Mouse (Mus musculus): Measurements from ENCODE around the gene Ssbp4. TPM values are rescaled to one million over a fixed set of nuclear protein-coding genes. Genes with fewer than 3 reads are reported as not detected.
A peak's percentile ranks its signal among the peaks of the same experiment; 100 is the strongest.

Gene Ssbp4
- polyA plus RNA-seq, 1 experiment from 2014 or later, result 125 TPM

- ATAC-seq (ENCODE audit: insufficient read depth, low FRiP score, low TSS enrichment), result no peak
- H3K9ac ChIP-seq (ENCODE audit: low read length), result no peak overlapping the region
- no peak overlapping the region for H3K4me3 ChIP-seq (ENCODE audit: low read depth, low read length)
- H3K36me3 ChIP-seq (ENCODE audit: control insufficient read depth, insufficient read depth, low read length), result no peaks in the 10 kb centered on the region
- H3K27ac ChIP-seq (ENCODE audit: low read depth, low read length), result no peak overlapping the region
- DNase-seq (ENCODE audit: low spot score), result no peak
- no peaks in the 10 kb centered on the region for H3K9me3 ChIP-seq (ENCODE audit: control insufficient read depth, low read length)
- H3K27me3 ChIP-seq (ENCODE audit: control insufficient read depth, insufficient read depth, low read length), result no peaks in the 10 kb centered on the region
- WGBS, result 65% methylated on average over 3 of the region's 3 CpGs
- no peak overlapping the region for H3K4me2 ChIP-seq (ENCODE audit: low read depth)
- peaks cover 19% of the 10 kb centered on the region for H3K4me1 ChIP-seq (ENCODE audit: control insufficient read depth, insufficient read depth, low read length)
Observed at GRCm38 (mm10) chr8:70643019-70643418, 34.3 kb upstream of the Ssbp4 start.

- Histone ChIP-seq H3K27me3 (ENCODE audit: control insufficient read depth, insufficient read depth, low read length) (no peaks in the 10 kb centered on the region), H3K4me2 (ENCODE audit: low read depth) (no peak overlapping the region), H3K9ac (ENCODE audit: low read length) (no peak overlapping the region), H3K4me3 (ENCODE audit: low read depth, low read length) (no peak overlapping the region), H3K4me1 (ENCODE audit: control insufficient read depth, insufficient read depth, low read length) (no peaks in the 10 kb centered on the region), H3K9me3 (ENCODE audit: control insufficient read depth, low read length) (no peaks in the 10 kb centered on the region), H3K36me3 (ENCODE audit: control insufficient read depth, insufficient read depth, low read length) (no peaks in the 10 kb centered on the region), H3K27ac (ENCODE audit: low read depth, low read length) (no peak overlapping the region)
- ATAC-seq (ENCODE audit: insufficient read depth, low FRiP score, low TSS enrichment), result no peak
- WGBS, result 79% methylated on average over 9 of the region's 9 CpGs
- DNase-seq (ENCODE audit: low spot score), result no peak
Observed at GRCm38 (mm10) chr8:70638752-70639151, 30.1 kb upstream of the Ssbp4 start.

- H3K9ac ChIP-seq (ENCODE audit: low read length), result no peak overlapping the region
- WGBS, result 62% methylated on average over 8 of the region's 8 CpGs
- no peaks in the 10 kb centered on the region for H3K9me3 ChIP-seq (ENCODE audit: control insufficient read depth, low read length)
- ATAC-seq (ENCODE audit: insufficient read depth, low FRiP score, low TSS enrichment), result no peak
- H3K4me2 ChIP-seq (ENCODE audit: low read depth), result no peak overlapping the region
- no peaks in the 10 kb centered on the region for H3K4me1 ChIP-seq (ENCODE audit: control insufficient read depth, insufficient read depth, low read length)
- H3K27ac ChIP-seq (ENCODE audit: low read depth, low read length), result no peak overlapping the region
- H3K27me3 ChIP-seq (ENCODE audit: control insufficient read depth, insufficient read depth, low read length), result no peaks in the 10 kb centered on the region
- H3K36me3 ChIP-seq (ENCODE audit: control insufficient read depth, insufficient read depth, low read length), result no peaks in the 10 kb centered on the region
- no peak for DNase-seq (ENCODE audit: low spot score)
- H3K4me3 ChIP-seq (ENCODE audit: low read depth, low read length), result no peak overlapping the region
Observed at GRCm38 (mm10) chr8:70636838-70637237, 28.2 kb upstream of the Ssbp4 start.

GRCm38 (mm10) chr8:70635527-70635926, 26.9 kb upstream of the Ssbp4 start:
- DNase-seq (ENCODE audit: low spot score), result no peak
- no peak overlapping the region for H3K4me2 ChIP-seq (ENCODE audit: low read depth)
- 0 out of 2 replicates have a peak, but pooled peaks cover 6% of the 10 kb centered on the region for H3K4me1 ChIP-seq (ENCODE audit: control insufficient read depth, insufficient read depth, low read length)
- no peak overlapping the region for H3K4me3 ChIP-seq (ENCODE audit: low read depth, low read length)
- H3K36me3 ChIP-seq (ENCODE audit: control insufficient read depth, insufficient read depth, low read length), result no peaks in the 10 kb centered on the region
- no peaks in the 10 kb centered on the region for H3K9me3 ChIP-seq (ENCODE audit: control insufficient read depth, low read length)
- 79% methylated on average over 6 of the region's 6 CpGs for WGBS
- no peak for ATAC-seq (ENCODE audit: insufficient read depth, low FRiP score, low TSS enrichment)
- no peak overlapping the region for H3K27ac ChIP-seq (ENCODE audit: low read depth, low read length)
- H3K27me3 ChIP-seq (ENCODE audit: control insufficient read depth, insufficient read depth, low read length), result peaks cover 11% of the 10 kb centered on the region
- H3K9ac ChIP-seq (ENCODE audit: low read length), result no peak overlapping the region

GRCm38 (mm10) chr8:70634066-70634465, 25.4 kb upstream of the Ssbp4 start:
- no peak for ATAC-seq (ENCODE audit: insufficient read depth, low FRiP score, low TSS enrichment)
- DNase-seq (ENCODE audit: low spot score), result no peak
- Histone ChIP-seq H3K27ac (ENCODE audit: low read depth, low read length) (no peak overlapping the region), H3K4me2 (ENCODE audit: low read depth) (no peak overlapping the region), H3K9ac (ENCODE audit: low read length) (no peak overlapping the region), H3K27me3 (ENCODE audit: control insufficient read depth, insufficient read depth, low read length) (peaks cover 11% of the 10 kb centered on the region), H3K4me3 (ENCODE audit: low read depth, low read length) (no peak overlapping the region), H3K4me1 (ENCODE audit: control insufficient read depth, insufficient read depth, low read length) (peaks cover 10% of the 10 kb centered on the region; the same call in 1 of the 2 replicates), H3K36me3 (ENCODE audit: control insufficient read depth, insufficient read depth, low read length) (no peaks in the 10 kb centered on the region), H3K9me3 (ENCODE audit: control insufficient read depth, low read length) (no peaks in the 10 kb centered on the region)
- WGBS, result 73% methylated on average over 6 of the region's 6 CpGs

GRCm38 (mm10) chr8:70632346-70632892, 23.7 kb upstream of the Ssbp4 start, which contains the start of gene Gdf15:
TSS of gene Gdf15 (minus strand) at chr8:70632456.
- Histone ChIP-seq H3K4me3 (ENCODE audit: low read depth, low read length) (no peak within 1 kb of the TSS), H3K27ac (ENCODE audit: low read depth, low read length) (no peak within 1 kb of the TSS), H3K4me2 (ENCODE audit: low read depth) (no peak within 1 kb of the TSS), H3K27me3 (ENCODE audit: control insufficient read depth, insufficient read depth, low read length) (peaks cover 11% of the 10 kb centered on the region), H3K4me1 (ENCODE audit: control insufficient read depth, insufficient read depth, low read length) (peaks cover 10% of the 10 kb centered on the region; the same call in 1 of the 2 replicates), H3K9ac (ENCODE audit: low read length) (no peak within 1 kb of the TSS), H3K9me3 (ENCODE audit: control insufficient read depth, low read length) (no peaks in the 10 kb centered on the region), H3K36me3 (ENCODE audit: control insufficient read depth, insufficient read depth, low read length) (no peaks in the 10 kb centered on the region)
- WGBS, result 76% methylated on average over 6 of the region's 6 CpGs
- ATAC-seq (ENCODE audit: insufficient read depth, low FRiP score, low TSS enrichment) (no peak), DNase-seq (ENCODE audit: low spot score) (no peak)

GRCm38 (mm10) chr8:70631436-70631835, 22.8 kb upstream of the Ssbp4 start:
- H3K4me1 ChIP-seq (ENCODE audit: control insufficient read depth, insufficient read depth, low read length), result peaks cover 10% of the 10 kb centered on the region; the same call in 1 of the 2 replicates
- DNase-seq (ENCODE audit: low spot score) (no peak), ATAC-seq (ENCODE audit: insufficient read depth, low FRiP score, low TSS enrichment) (no peak)
- H3K9ac ChIP-seq (ENCODE audit: low read length), result no peak overlapping the region
- H3K27ac ChIP-seq (ENCODE audit: low read depth, low read length), result no peak overlapping the region
- H3K4me3 ChIP-seq (ENCODE audit: low read depth, low read length), result no peak overlapping the region
- H3K27me3 ChIP-seq (ENCODE audit: control insufficient read depth, insufficient read depth, low read length), result peaks cover 11% of the 10 kb centered on the region
- no peak overlapping the region for H3K4me2 ChIP-seq (ENCODE audit: low read depth)
- H3K36me3 ChIP-seq (ENCODE audit: control insufficient read depth, insufficient read depth, low read length), result no peaks in the 10 kb centered on the region
- H3K9me3 ChIP-seq (ENCODE audit: control insufficient read depth, low read length), result no peaks in the 10 kb centered on the region
- 19% methylated on average over 23 of the region's 24 CpGs for WGBS

GRCm38 (mm10) chr8:70630532-70631381, 22.1 kb upstream of the Ssbp4 start:
- Histone ChIP-seq H3K27ac (ENCODE audit: low read depth, low read length) (no peak overlapping the region), H3K9ac (ENCODE audit: low read length) (peak overlapping the region; percentile 58), H3K4me3 (ENCODE audit: low read depth, low read length) (no peak overlapping the region), H3K9me3 (ENCODE audit: control insufficient read depth, low read length) (no peaks in the 10 kb centered on the region), H3K36me3 (ENCODE audit: control insufficient read depth, insufficient read depth, low read length) (no peaks in the 10 kb centered on the region), H3K27me3 (ENCODE audit: control insufficient read depth, insufficient read depth, low read length) (peaks cover 11% of the 10 kb centered on the region), H3K4me2 (ENCODE audit: low read depth) (no peak overlapping the region; the same call in 1 of the 2 replicates), H3K4me1 (ENCODE audit: control insufficient read depth, insufficient read depth, low read length) (peaks cover 10% of the 10 kb centered on the region; the same call in 1 of the 2 replicates)
- no peak for DNase-seq (ENCODE audit: low spot score)
- WGBS, result 11% methylated on average over 22 of the region's 22 CpGs
- no peak for ATAC-seq (ENCODE audit: insufficient read depth, low FRiP score, low TSS enrichment)
